In genomic region chr19:21734112-21734511, GRCm38 (mm10) we compare ENCODE assay signal across 8 mouse cellular contexts. TPM values are rescaled to one million over a fixed set of nuclear protein-coding genes. Genes with fewer than 3 reads are reported as not detected.
DNase-seq lines count a peak whose midpoint lies in the region; ATAC-seq and TF ChIP-seq lines count a peak whose summit lies in the region.

No protein-coding gene starts in this region.

- DNase-seq in cerebellum, adult 11 months, result no peak
- DNase-seq in layer of hippocampus, adult 2 months (ENCODE audit: low spot score in 2 of 2), result peak; percentile 52 to 66
- no peak for DNase-seq in layer of hippocampus, adult 9-10 months (ENCODE audit: low spot score)
- peak; percentile 41 to 70 for DNase-seq in kidney, postnatal 36 days
- DNase-seq in ovary, postnatal 14 days (ENCODE audit: low spot score), result no peak

- peak; percentile 85 for TF ChIP-seq CTCF in layer of hippocampus, adult 2 months (conservative IDR thresholded peaks at IDR 0.05)
- peak; percentile 31 for TF ChIP-seq CTCF in bone marrow macrophage, adult 2 months (IDR thresholded peaks at IDR 0.05; ENCODE audit: low read depth, low read length)

- TF ChIP-seq POLR2A in bone marrow macrophage, adult 2 months (IDR thresholded peaks at IDR 0.05; ENCODE audit: borderline replicate concordance, low read depth, low read length), result no peak

- ATAC-seq in cerebellum, adult (ENCODE audit: insufficient number of reproducible peaks, low FRiP score, low TSS enrichment), result peak; percentile 68; the same call in 1 of the 2 replicates
- no peak for ATAC-seq in megakaryocyte, adult 5-6 weeks (ENCODE audit: poor library complexity, severe bottlenecking)

- no peak overlapping the region for H3K4me3 ChIP-seq in layer of hippocampus, adult 2 months
- H3K4me3 ChIP-seq in bone marrow macrophage, adult 2 months (ENCODE audit: insufficient read depth, low read length), result no peak overlapping the region

- no peak overlapping the region for H3K27ac ChIP-seq in layer of hippocampus, adult 2 months
- no peak overlapping the region for H3K27ac ChIP-seq in bone marrow macrophage, adult 2 months (ENCODE audit: insufficient read depth, low read depth, low read length)

- peaks cover 10% of the 10 kb centered on the region for H3K4me1 ChIP-seq in bone marrow macrophage, adult 2 months (ENCODE audit: control insufficient read depth, insufficient read depth, low read length)

RNA-seq across cellular contexts. Expression of gene Cemip2, which starts 44.0 kb away (rescaled TPM):
- 10 to 100 TPM; 13.3 TPM for total RNA-seq in layer of hippocampus, adult 2 months (2021)
- 5.3 and 5.5 TPM in 2 replicates for polyA plus RNA-seq in bone marrow macrophage, adult 2 months (2012; ENCODE audit: insufficient read depth, insufficient read length, missing spikeins)
- total RNA-seq in megakaryocyte, adult 5-6 weeks (2015), result 8.1 and 9.0 TPM in 2 replicates
- total RNA-seq in megakaryocyte, adult 5-6 weeks (2017), result 16.0 and 19.3 TPM in 2 replicates

Comparison
In these comparisons a context has a peak if more than half of its experiments do, and no peak if none do; other contexts are left out.
1. DNase-seq: peak in layer of hippocampus, adult 2 months (2 of 2) and kidney, postnatal 36 days (2 of 2); none in cerebellum, adult 11 months (single experiment), layer of hippocampus, adult 9-10 months (single experiment) and ovary, postnatal 14 days (single experiment).